Mouse (Mus musculus): ENCODE measurements around the gene Tax1bp1.

Gene Tax1bp1

GRCm38 (mm10) chr6:52795029-52795841, 81.7 kb downstream of the Tax1bp1 start:
- no peak for ATAC-seq (ENCODE audit: insufficient number of reproducible peaks, low FRiP score, low TSS enrichment)

GRCm38 (mm10) chr6:52796035-52796598, 82.6 kb downstream of the Tax1bp1 start:
- 0 out of 2 replicates have a peak, but pooled peaks have one; percentile 26 for ATAC-seq (ENCODE audit: insufficient number of reproducible peaks, low FRiP score, low TSS enrichment)

- ATAC-seq (ENCODE audit: insufficient number of reproducible peaks, low FRiP score, low TSS enrichment): 0 out of 2 replicates have a peak, but pooled peaks have one; percentile 49
These were observed 83.2 kb downstream of the Tax1bp1 start for GRCm38 (mm10) chr6:52796691-52797090.

GRCm38 (mm10) chr6:52797252-52797800, 83.8 kb downstream of the Tax1bp1 start:
- ATAC-seq (ENCODE audit: insufficient number of reproducible peaks, low FRiP score, low TSS enrichment): 0 out of 2 replicates have a peak, but pooled peaks have one; percentile 13

GRCm38 (mm10) chr6:52802181-52802580, 88.7 kb downstream of the Tax1bp1 start:
- ATAC-seq (ENCODE audit: insufficient number of reproducible peaks, low FRiP score, low TSS enrichment): no peak

- no peak for ATAC-seq (ENCODE audit: insufficient number of reproducible peaks, low FRiP score, low TSS enrichment)
These were observed 91.8 kb downstream of the Tax1bp1 start for GRCm38 (mm10) chr6:52805237-52805856.
